Mouse (Mus musculus) naive thymus-derived CD4-positive, alpha-beta T cell, adult 5 months (primary cell): ENCODE data around the gene Fbxo40. TPM values are rescaled to one million over a fixed set of nuclear protein-coding genes. Genes with fewer than 3 reads are reported as not detected.

Experiments
- polyA plus RNA-seq: library from polyadenylated mRNA; unstranded; fragments of 100-300 nt; shearing (Covaris generic); gene quantifications from one replicate; pipeline ENCODE4 v1.2.1, GENCODE M21; 2017

The Fbxo40 gene
- not detected for polyA plus RNA-seq

DNA sequence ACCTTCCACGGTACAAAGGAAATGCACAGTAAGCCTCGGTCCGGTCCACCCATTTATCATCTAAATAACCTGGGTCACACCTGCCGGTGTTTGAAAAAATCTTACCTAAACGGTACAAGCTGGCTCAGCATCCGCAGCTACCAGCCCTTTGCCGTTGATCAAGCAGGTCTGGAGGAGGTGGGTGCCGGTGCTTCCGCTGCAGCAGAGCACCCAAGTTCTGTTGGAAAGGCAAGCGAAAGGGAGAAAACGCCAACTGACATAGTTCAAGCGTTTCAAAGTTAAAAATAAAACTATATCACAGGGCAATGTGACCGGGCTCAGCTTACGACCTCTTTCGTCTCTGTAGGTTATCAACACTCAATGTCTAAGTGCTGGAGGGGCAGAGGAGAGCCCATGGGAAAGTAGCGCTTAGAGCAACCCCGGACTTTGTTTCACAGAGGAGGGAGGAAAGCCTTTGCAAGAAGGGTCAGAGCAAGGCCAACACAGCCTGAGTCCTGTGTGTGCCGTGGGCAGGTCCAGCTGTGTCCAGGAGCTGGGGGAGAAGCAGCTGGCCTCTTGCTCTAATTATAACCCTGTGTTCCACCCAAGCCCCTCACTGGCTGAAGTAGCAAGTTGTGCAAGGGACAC is at the start of gene Fbxo40:
Gene Fbxo40 (minus strand): TSS at position 469 of the 627 bp plus-strand sequence.

DNA sequence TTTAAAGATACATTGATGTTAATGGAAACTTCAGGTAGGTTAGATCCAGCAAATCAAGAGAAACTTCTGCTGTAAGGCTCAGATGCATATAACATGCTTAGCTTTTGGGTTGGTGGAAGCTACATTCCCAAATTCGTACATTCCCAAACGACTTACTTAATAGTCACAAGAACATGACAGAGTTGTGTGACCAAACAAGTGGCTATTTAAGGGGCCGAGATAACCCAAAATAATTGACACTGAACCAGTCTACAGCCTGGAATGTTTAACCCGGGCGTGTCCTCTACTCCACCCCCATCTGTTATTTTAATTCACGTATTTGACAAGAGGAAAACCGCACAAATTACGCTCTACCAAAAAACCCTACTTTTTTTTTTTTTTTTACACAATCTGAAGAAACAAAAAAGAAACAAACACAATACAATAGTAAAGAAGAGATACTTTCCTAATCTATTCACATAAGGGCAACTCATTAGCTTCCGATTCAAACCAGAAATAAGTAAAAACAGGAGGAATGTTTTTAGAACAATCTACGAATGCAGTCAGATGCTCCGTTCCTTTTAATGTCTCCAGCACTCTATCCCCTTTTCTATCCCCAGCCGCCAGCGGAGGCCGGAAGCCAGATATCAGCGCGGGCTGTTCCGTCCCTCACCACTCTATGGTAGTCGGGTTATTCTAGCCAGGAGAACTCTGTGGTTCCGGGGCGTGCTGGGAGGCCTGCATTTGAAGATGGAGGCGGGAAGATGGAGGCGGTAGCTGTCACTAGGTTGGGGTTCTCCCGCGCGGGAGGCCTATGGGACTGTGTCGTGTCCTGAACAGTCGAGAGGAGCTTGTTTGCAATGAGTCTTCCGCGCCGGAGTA is 21.0 kb upstream of the Fbxo40 start, which contains the start of gene Polq:
Gene Polq (plus strand): TSS at position 726 of the 861 bp plus-strand sequence.

DNA sequence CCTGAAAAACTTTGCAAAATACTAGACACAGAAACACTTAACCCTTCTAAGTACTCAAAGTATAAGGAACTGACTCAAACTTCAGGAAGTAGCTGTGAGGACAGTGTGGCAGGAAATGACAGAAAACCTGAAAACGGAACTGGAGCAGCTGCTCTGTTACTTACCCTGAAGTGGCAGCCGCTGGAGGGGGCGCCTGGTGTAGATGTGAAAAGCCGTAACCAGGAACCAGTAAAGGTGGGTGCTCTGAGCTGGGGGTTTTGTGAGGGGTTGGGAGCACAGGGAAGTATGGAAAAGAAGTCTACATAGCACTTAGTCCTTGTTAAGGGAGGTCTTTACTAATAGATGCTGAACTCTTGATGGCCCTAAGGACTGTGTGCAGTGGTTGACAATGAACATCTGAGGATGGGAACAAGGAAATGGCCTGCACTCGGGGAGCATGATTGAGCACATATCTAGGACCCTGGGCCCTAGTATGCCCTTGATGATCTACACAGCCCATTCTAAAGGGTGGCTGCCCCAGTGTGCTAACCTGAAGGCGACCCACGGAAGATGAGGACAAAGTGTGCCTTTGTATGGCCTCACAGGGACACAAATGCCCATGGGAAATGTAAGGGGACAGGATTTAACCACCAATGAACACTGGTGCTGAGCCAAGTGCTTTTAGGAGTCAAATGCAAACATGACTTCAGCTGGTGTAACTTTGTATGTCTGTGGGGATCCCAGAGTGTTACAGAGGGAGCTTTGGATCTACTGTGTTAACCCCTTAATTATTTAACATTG is 55.2 kb downstream of the Fbxo40 start, which contains the start of gene Hcls1:
Gene Hcls1 (plus strand): TSS at position 143 of the 780 bp plus-strand sequence.

Other genes starting within 250 kb of the Fbxo40 start
- gene Slc15a2, start 205.5 kb downstream of the Fbxo40 start, polyA plus RNA-seq = 28.6 TPM
- 37.1 TPM for gene Iqcb1, start 162.1 kb downstream of the Fbxo40 start, polyA plus RNA-seq
- 0.25 TPM for gene Eaf2, start 115.5 kb downstream of the Fbxo40 start, polyA plus RNA-seq
- gene Golgb1, start 115.3 kb downstream of the Fbxo40 start, polyA plus RNA-seq = 38.0 TPM
- 105 TPM for gene Hcls1, start 55.5 kb downstream of the Fbxo40 start, polyA plus RNA-seq
- gene Polq, start 21.3 kb upstream of the Fbxo40 start, polyA plus RNA-seq = 1.0 TPM